Mouse (Mus musculus): ENCODE results near the gene Smndc1. TPM values are rescaled to one million over a fixed set of nuclear protein-coding genes. Genes with fewer than 3 reads are reported as not detected.

The Smndc1 gene
- total and polyA plus RNA-seq, 2 experiments from 2014 or later = 9.0 to 32.0 TPM

GRCm38 (mm10) chr19:53353864-53354263 is 36.5 kb downstream of the Smndc1 start:
- Histone ChIP-seq H3K27ac (ENCODE audit: low read depth) (no peak overlapping the region), H3K27me3 (ENCODE audit: control insufficient read depth, insufficient read depth, low read length) (no peaks in the 10 kb centered on the region), H3K9me3 (replicated peaks; ENCODE audit: control insufficient read depth, low read length) (no peaks in the 10 kb centered on the region), H3K4me1 (ENCODE audit: control insufficient read depth, insufficient read depth) (no peaks in the 10 kb centered on the region), H3K36me3 (replicated peaks; ENCODE audit: control insufficient read depth, insufficient read depth, low read length) (0 out of 2 replicates have a peak, but pooled peaks cover 14% of the 10 kb centered on the region), H3K4me3 (ENCODE audit: low read depth, low read length) (no peak overlapping the region), H3K9ac (replicated peaks; ENCODE audit: low read depth, low read length) (no peak overlapping the region), H3K4me2 (ENCODE audit: low read depth, low read length) (no peak overlapping the region)
- ATAC-seq (ENCODE audit: insufficient read depth, low read depth) = no peak
- no peak for DNase-seq (ENCODE audit: low spot score)
- TF ChIP-seq EP300 (IDR thresholded peaks at IDR 0.05; ENCODE audit: low read depth) (no peak), CTCF (IDR thresholded peaks at IDR 0.05; ENCODE audit: low read depth) (no peak)
- WGBS = 88% methylated on average over 7 of the region's 7 CpGs

- 87% methylated on average over 14 of the region's 14 CpGs for WGBS
- ATAC-seq (ENCODE audit: insufficient read depth, low read depth) = no peak
These were observed 44.6 kb downstream of the Smndc1 start for GRCm38 (mm10) chr19:53345766-53346165.

GRCm38 (mm10) chr19:53344062-53344461 is 46.3 kb downstream of the Smndc1 start:
- 94% methylated on average over 16 of the region's 16 CpGs for WGBS
- DNase-seq (ENCODE audit: low spot score) (no peak), ATAC-seq (ENCODE audit: insufficient read depth, low read depth) (no peak)
- Histone ChIP-seq H3K9me3 (replicated peaks; ENCODE audit: control insufficient read depth, low read length) (no peaks in the 10 kb centered on the region), H3K4me1 (ENCODE audit: control insufficient read depth, insufficient read depth) (no peaks in the 10 kb centered on the region), H3K4me3 (ENCODE audit: low read depth, low read length) (no peak overlapping the region), H3K9ac (replicated peaks; ENCODE audit: low read depth, low read length) (no peak overlapping the region), H3K27me3 (ENCODE audit: control insufficient read depth, insufficient read depth, low read length) (no peaks in the 10 kb centered on the region), H3K4me2 (ENCODE audit: low read depth, low read length) (no peak overlapping the region), H3K27ac (ENCODE audit: low read depth) (no peak overlapping the region), H3K36me3 (replicated peaks; ENCODE audit: control insufficient read depth, insufficient read depth, low read length) (0 out of 2 replicates have a peak, but pooled peaks cover 5% of the 10 kb centered on the region)
- TF ChIP-seq CTCF (IDR thresholded peaks at IDR 0.05; ENCODE audit: low read depth) (no peak), EP300 (IDR thresholded peaks at IDR 0.05; ENCODE audit: low read depth) (no peak)

More at GRCm38 (mm10) chr19:53345766-53346165, 44.6 kb downstream of the Smndc1 start:
- Histone ChIP-seq H3K4me2 (ENCODE audit: low read depth, low read length) (no peak overlapping the region), H3K4me3 (ENCODE audit: low read depth, low read length) (no peak overlapping the region), H3K4me1 (ENCODE audit: control insufficient read depth, insufficient read depth) (no peaks in the 10 kb centered on the region), H3K9me3 (replicated peaks; ENCODE audit: control insufficient read depth, low read length) (no peaks in the 10 kb centered on the region), H3K27ac (ENCODE audit: low read depth) (no peak overlapping the region), H3K9ac (replicated peaks; ENCODE audit: low read depth, low read length) (no peak overlapping the region), H3K27me3 (ENCODE audit: control insufficient read depth, insufficient read depth, low read length) (no peaks in the 10 kb centered on the region), H3K36me3 (replicated peaks; ENCODE audit: control insufficient read depth, insufficient read depth, low read length) (0 out of 2 replicates have a peak, but pooled peaks cover 7% of the 10 kb centered on the region)
- DNase-seq (ENCODE audit: low spot score) = no peak
- TF ChIP-seq EP300 (IDR thresholded peaks at IDR 0.05; ENCODE audit: low read depth) (no peak), CTCF (IDR thresholded peaks at IDR 0.05; ENCODE audit: low read depth) (no peak)

DNA sequence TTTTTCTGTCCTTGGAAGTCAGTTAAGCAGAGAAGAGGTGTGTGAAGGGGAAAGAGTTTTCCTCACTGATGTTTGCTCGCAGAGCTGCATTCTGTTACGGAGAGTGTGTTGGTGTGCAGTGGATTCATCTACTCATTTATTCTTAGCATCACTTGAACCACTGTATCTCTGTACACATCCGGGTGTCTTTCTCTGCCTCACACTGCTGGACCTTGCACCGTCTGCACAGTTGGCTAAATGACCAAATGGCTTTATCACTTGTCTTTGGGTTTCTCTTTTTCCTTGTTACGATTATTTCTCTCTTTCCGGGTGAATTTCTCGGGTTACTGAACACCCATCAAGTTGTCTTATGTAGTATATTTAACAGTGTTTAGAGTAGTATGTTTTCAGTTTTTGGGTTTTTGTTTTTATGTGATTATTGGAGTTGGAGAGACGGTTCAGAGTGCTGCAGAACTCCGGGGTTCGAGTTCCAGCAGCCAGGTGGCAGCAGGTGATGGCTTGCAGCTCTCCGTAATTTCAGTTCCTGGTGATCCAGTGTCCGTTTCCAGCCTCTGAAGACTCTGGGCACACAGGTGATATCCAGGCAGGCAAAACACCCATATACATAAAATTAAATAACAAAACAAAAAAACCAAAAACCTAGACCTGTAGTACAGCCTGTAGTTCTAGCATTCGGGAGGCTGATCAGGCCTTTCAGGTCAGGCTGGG is 47.0 kb downstream of the Smndc1 start:
- Histone ChIP-seq H3K4me2 (ENCODE audit: low read depth, low read length) (no peak overlapping the region), H3K4me3 (ENCODE audit: low read depth, low read length) (no peak overlapping the region), H3K9me3 (replicated peaks; ENCODE audit: control insufficient read depth, low read length) (no peaks in the 10 kb centered on the region), H3K27ac (ENCODE audit: low read depth) (no peak overlapping the region), H3K9ac (replicated peaks; ENCODE audit: low read depth, low read length) (no peak overlapping the region), H3K4me1 (ENCODE audit: control insufficient read depth, insufficient read depth) (no peaks in the 10 kb centered on the region), H3K27me3 (ENCODE audit: control insufficient read depth, insufficient read depth, low read length) (no peaks in the 10 kb centered on the region), H3K36me3 (replicated peaks; ENCODE audit: control insufficient read depth, insufficient read depth, low read length) (0 out of 2 replicates have a peak, but pooled peaks cover 6% of the 10 kb centered on the region)
- DNase-seq (ENCODE audit: low spot score) (no peak), ATAC-seq (ENCODE audit: insufficient read depth, low read depth) (no peak)
- TF ChIP-seq EP300 (IDR thresholded peaks at IDR 0.05; ENCODE audit: low read depth) (no peak), CTCF (IDR thresholded peaks at IDR 0.05; ENCODE audit: low read depth) (no peak)
- 73% methylated on average over 13 of the region's 13 CpGs for WGBS

DNA sequence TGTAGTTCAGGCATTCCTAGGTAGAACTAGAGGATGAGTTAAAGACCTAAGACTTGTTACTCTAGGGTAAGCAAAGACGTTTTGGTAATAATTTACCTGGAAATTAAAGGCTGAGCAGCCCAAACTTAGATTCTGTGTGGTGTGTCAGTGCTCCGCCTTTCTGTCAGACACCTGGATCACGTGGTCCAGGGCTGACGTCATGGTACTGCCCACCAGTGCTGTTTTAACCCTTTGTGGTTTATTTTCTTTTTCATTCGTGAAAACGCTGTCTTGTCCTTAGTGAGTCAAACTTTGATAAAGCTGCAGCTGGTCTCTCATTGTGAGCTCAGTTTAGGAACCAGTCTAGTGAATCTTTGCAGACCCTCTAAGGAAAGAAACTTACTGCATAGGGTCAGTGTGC is 50.0 kb downstream of the Smndc1 start:
- WGBS = 23% methylated on average over 6 of the region's 6 CpGs
- DNase-seq (ENCODE audit: low spot score) = no peak
- H3K36me3 ChIP-seq (replicated peaks; ENCODE audit: control insufficient read depth, insufficient read depth, low read length) = peaks cover 14% of the 10 kb centered on the region; the same call in 1 of the 2 replicates
- no peaks in the 10 kb centered on the region for H3K27me3 ChIP-seq (ENCODE audit: control insufficient read depth, insufficient read depth, low read length)
- no peak overlapping the region for H3K9ac ChIP-seq (replicated peaks; ENCODE audit: low read depth, low read length)
- no peak overlapping the region for H3K27ac ChIP-seq (ENCODE audit: low read depth)
- ATAC-seq (ENCODE audit: insufficient read depth, low read depth) = no peak
- no peak overlapping the region for H3K4me2 ChIP-seq (ENCODE audit: low read depth, low read length)
- no peak overlapping the region for H3K4me3 ChIP-seq (ENCODE audit: low read depth, low read length)
- TF ChIP-seq EP300 (IDR thresholded peaks at IDR 0.05; ENCODE audit: low read depth) = no peak
- TF ChIP-seq CTCF (IDR thresholded peaks at IDR 0.05; ENCODE audit: low read depth) = no peak
- no peaks in the 10 kb centered on the region for H3K9me3 ChIP-seq (replicated peaks; ENCODE audit: control insufficient read depth, low read length)
- no peaks in the 10 kb centered on the region for H3K4me1 ChIP-seq (ENCODE audit: control insufficient read depth, insufficient read depth)
